Mouse (Mus musculus) frontal cortex, adult (tissue): Measurements from ENCODE around the gene Morn3.

Experiments
- ATAC-seq: cut with Nextera tagmentation; 2 replicates; pipeline ENCODE4 v1.9.2; 2017; ENCODE audit warnings: mild to moderate bottlenecking, moderate library complexity, mixed read lengths; ENCODE audit not compliant: low TSS enrichment

Morn3 gene

GRCm38 (mm10) chr5:123060706-123061401, 14.0 kb upstream of the Morn3 start:
- no peak for ATAC-seq

DNA sequence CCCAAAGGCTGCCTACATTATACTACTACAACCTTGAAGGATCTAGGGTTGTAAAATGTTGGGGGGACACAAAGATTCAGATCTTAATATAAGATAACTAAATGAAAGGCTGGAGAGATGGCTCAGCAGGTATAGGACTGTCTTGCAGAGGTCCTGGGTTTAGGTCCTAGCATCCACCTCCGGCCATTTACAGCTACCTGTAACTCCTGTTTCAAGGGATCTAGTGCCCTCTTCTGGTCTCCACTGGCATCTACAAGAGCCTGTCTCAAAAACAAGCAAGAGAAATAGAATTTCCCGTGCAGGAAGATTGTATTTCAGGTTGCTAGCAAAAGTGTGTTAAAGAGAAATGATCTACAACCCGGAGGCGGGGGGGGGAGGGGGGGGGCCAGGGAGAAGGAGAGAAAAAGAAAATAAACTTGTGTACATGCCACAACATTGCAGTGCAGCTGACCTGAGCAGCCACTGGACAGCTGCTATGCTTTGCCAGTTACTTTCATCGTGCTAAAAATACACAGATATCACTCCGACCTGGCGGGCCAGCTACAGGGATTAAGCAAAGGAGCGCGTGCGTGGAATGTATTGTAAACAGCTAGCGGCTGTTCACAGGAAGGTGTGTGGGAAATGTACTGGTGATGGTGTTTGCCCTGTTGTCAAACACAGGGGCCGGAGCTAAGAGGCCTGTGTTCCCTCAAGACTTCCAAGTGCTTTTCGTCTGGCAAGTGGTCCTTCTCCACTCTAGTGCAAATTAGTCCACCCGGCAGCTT, 13.1 kb upstream of the Morn3 start:
- ATAC-seq, result no peak

GRCm38 (mm10) chr5:123058251-123059102, 11.7 kb upstream of the Morn3 start:
- no peak for ATAC-seq

GRCm38 (mm10) chr5:123057366-123058250, 10.8 kb upstream of the Morn3 start:
- peak; percentile 99 for ATAC-seq

DNA sequence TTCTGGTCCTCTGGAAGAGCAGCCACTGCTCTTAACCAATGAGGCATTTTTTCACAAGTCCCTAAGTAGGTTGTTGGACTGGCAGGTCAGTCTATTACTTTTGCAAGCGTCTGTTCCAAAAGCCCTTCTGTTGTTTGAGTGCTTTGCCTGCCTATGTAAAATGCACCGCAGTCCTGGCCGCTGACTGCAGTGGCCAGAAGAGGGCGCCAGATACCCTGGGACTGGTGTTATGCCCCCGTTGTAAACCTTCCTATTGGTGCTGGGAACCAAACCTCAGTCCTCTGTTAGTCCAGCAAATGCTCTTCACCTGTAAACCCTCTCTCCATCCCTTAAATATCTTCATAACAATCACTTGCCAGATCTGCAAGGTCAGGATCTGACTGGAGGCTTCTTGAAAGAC, 4.9 kb upstream of the Morn3 start:
- ATAC-seq, result no peak

GRCm38 (mm10) chr5:123050918-123051317, 4.1 kb upstream of the Morn3 start:
- no peak for ATAC-seq

DNA sequence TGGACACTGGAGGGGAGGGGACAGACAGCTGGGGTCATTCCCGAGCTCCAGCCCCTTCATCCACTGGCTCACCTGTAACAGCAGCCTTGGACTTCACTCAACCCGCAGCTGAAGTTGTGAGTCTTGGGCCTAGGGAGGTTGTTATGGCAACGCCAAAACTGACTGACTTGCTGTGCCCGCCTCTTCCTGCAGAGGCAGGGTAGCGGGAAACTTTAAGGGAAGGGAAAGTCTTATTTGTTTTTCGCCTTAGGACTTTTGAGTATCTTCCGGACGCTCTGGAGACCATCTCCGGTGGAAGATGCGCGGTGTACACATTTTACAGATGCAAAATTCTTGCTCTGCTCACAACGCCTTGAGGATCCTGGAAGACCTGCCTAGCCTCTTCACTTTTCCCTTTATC, 2.5 kb upstream of the Morn3 start:
- peak; percentile 44; the same call in 1 of the 2 replicates for ATAC-seq

DNA sequence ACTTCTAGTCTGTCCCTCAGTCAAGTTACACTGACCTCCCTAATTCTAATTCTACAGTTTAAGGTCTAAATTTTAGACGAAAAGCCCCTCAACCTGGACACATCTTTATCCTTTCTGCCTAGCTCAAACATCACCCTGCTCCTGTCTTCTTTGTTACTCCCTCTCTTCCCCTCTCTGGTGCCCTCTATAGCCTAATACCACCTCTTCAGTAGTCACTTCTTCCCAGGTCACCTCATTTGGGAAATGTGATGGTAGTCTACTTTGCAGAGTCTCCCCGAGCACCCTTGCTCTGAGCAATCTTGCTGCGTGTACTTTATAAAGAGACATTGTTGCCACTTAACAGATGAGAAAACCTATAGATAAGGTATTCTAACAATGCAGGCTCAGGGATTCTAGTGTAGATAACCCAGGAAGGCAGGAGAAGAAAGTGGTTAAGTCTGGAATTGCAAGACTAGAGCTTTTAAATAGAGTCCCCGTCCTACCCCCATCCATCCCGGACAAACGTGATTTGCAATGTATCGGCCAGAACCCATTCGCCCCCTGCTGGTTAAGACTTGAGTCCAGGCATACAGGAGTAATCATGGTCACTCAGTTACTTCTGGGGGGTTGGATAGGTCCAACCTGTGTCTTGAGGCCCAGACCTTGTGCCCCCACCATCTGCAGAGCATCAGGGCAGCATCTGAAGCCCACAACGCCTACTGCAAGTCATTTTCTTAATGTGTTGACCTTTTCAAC, 1.1 kb downstream of the Morn3 start:
- ATAC-seq, result peak; percentile 57; the same call in 1 of the 2 replicates

GRCm38 (mm10) chr5:123043856-123044255, 3.0 kb downstream of the Morn3 start:
- no peak for ATAC-seq

- ATAC-seq, result no peak
Measured at GRCm38 (mm10) chr5:123040796-123041195, 6.0 kb downstream of the Morn3 start.

GRCm38 (mm10) chr5:123039120-123039752, 7.6 kb downstream of the Morn3 start:
- ATAC-seq, result no peak

- no peak for ATAC-seq
Measured at GRCm38 (mm10) chr5:123038115-123038514, 8.7 kb downstream of the Morn3 start.

DNA sequence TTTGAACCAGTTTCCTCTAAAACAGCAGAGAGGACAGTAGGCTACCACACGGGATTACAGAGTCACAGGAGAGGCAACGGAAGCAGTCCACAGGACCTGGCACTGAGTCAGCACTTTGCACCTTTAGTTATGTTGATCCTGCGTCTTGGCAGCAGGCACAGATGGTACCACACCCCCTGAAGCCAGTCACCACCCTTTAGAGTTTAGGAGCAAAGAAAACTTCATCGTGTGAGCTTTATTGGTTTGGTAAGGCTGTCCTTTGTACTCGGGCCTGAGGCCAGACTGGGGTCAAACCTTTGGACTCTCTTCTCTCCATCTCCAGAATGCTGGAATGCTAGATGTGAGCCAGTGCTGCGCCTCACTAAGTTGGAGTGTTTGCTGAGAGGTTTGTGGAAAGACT, 11.3 kb downstream of the Morn3 start:
- ATAC-seq, result no peak

DNA sequence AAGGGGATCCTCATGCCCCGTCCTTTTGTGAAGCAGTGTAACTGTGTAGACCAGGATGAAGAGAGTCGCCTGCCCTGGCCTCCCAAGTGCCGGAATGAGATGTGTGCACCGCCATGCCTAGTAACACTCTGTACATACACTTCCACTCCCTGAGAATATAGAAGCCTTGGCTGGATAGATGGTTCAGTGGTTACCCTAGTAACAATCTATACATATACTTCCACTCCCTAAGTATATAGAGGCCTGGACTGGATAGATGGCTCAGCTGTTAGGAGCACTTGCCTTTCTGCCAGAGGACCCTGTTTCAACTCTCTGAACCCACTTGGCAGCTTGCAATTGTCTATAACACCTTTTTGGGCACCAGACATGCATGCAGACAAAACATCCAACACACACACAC, 11.7 kb downstream of the Morn3 start:
- no peak for ATAC-seq

GRCm38 (mm10) chr5:123033646-123034160, 13.1 kb downstream of the Morn3 start:
- ATAC-seq, result no peak

- no peak for ATAC-seq
Measured at GRCm38 (mm10) chr5:123031312-123031711, 15.5 kb downstream of the Morn3 start.

DNA sequence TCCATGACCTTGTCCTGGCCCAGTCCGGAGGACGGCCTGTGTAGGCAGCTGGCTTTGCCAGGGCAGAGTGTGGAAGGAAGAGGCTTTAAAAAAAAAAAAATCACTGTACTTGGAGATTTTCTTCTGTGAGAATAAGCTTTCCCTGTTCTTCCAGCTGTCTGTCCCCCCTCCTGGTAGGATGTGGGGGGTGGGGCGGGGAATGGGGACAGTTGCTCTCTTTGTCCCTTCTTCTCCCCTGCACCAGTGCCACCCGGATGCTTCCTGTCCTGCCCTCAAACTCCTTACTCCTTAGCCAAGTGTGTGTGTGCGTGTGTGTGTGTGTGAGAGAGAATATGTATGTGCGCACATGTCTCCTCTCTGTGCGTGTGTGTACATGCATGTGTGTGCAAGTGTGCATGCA, 17.1 kb downstream of the Morn3 start:
- ATAC-seq, result no peak

- no peak for ATAC-seq
Measured at GRCm38 (mm10) chr5:123027436-123027835, 19.4 kb downstream of the Morn3 start.

DNA sequence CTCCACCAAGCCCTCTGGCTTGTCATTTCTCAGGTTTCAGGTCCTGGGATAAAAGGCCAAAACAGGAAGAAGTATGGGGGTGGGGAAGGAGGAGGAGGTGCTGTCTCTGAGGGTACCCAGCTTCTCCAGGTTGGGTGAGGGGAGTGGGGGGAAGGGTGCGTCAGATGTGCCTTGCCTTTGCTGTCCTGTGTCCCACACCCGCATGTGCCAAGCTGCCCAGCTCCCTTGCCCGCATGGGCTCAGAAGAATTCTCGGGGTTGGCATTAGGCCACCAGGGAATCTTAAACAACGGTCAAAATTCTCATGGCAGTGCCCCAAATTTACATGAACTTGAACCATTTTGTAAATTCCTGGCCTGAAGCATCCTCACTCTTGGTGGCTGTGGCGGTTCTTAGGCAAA, 20.4 kb downstream of the Morn3 start:
- no peak for ATAC-seq
